Mouse (Mus musculus): ENCODE results near the gene Bgn.

The Bgn gene

GRCm38 (mm10) chrX:73490186-73490585 is 6.8 kb downstream of the Bgn start:
- DNase-seq (ENCODE audit: low spot score): no peak

GRCm38 (mm10) chrX:73490804-73491203 is 7.4 kb downstream of the Bgn start:
- no peak for DNase-seq (ENCODE audit: low spot score)

GRCm38 (mm10) chrX:73493567-73493966 is 10.2 kb downstream of the Bgn start:
- DNase-seq (ENCODE audit: low spot score): peak; percentile 71

GRCm38 (mm10) chrX:73496746-73497145 is 13.3 kb downstream of the Bgn start:
- no peak for DNase-seq (ENCODE audit: low spot score)

- no peak for DNase-seq (ENCODE audit: low spot score)
Observed at GRCm38 (mm10) chrX:73505130-73505735, 21.8 kb downstream of the Bgn start.

- DNase-seq (ENCODE audit: low spot score): no peak
Observed at GRCm38 (mm10) chrX:73506577-73506976, 23.2 kb downstream of the Bgn start.

GRCm38 (mm10) chrX:73509209-73509608 is 25.8 kb downstream of the Bgn start:
- DNase-seq (ENCODE audit: low spot score): no peak

GRCm38 (mm10) chrX:73512904-73513303 is 29.5 kb downstream of the Bgn start:
- DNase-seq (ENCODE audit: low spot score): no peak

GRCm38 (mm10) chrX:73516556-73516955 is 33.2 kb downstream of the Bgn start:
- no peak for DNase-seq (ENCODE audit: low spot score)

- no peak for DNase-seq (ENCODE audit: low spot score)
Observed at GRCm38 (mm10) chrX:73517060-73517600, 33.7 kb downstream of the Bgn start.

- no peak for DNase-seq (ENCODE audit: low spot score)
Observed at GRCm38 (mm10) chrX:73520692-73521091, 37.3 kb downstream of the Bgn start.

- DNase-seq (ENCODE audit: low spot score): no peak
Observed at GRCm38 (mm10) chrX:73524318-73525222, 41.2 kb downstream of the Bgn start.

- DNase-seq (ENCODE audit: low spot score): no peak
Observed at GRCm38 (mm10) chrX:73525223-73526140, 42.1 kb downstream of the Bgn start.

GRCm38 (mm10) chrX:73526410-73526887 is 43.0 kb downstream of the Bgn start:
- no peak for DNase-seq (ENCODE audit: low spot score)

GRCm38 (mm10) chrX:73537875-73538274 is 54.5 kb downstream of the Bgn start:
- DNase-seq (ENCODE audit: low spot score): no peak

GRCm38 (mm10) chrX:73543340-73543739 is 59.9 kb downstream of the Bgn start:
- DNase-seq (ENCODE audit: low spot score): no peak
